Mouse (Mus musculus): Measurements from ENCODE around the gene Kdr. TPM values are rescaled to one million over a fixed set of nuclear protein-coding genes. Genes with fewer than 3 reads are reported as not detected.

Gene Kdr
- polyA plus RNA-seq (2012; rRNA removed): 28.0 and 32.3 TPM in 2 replicates

DNA sequence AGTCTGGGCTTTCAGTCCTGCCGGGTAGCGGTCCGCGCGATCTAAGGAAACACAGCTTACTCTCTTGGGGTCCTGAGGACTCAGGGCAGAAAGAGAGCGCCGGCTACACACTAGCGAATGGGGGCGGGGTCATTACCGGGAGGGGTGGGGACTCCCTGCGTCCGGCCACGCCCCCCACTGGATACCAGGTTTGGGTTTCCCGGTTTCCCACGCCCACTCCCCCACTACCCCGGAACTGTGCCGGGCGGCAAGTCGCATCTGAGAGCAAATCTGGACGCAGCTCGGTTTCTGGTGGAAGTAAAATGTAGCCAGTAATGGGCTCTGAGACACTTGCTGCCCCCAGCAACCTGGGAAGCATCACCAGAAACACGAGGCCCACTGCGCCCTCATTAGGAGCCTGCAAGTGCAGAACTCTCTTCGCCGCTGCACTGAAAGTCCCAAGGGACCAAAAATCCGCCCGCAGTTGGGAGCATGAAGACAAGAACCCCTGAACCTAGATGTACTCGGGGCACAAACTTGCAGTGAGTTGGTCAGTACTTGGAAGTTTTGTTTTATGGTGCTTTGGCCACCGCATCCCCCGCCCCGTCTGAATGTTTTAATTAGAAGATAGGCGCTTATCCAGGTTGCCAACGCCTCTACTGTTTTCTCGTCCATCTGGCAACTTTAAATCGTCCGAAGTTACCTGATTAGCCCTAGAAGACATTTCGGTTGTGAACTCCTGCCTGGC, at the start of gene Kdr:
Kdr (minus strand) TSS at position 85 of the 727 bp plus-strand sequence.
- DNase-seq: peak; percentile 86
- H3K4me1 ChIP-seq (ENCODE audit: control insufficient read depth, insufficient read depth, low read length): no peaks in the 10 kb centered on the region
- H3K36me3 ChIP-seq (ENCODE audit: control insufficient read depth, insufficient read depth, low read length): no peaks in the 10 kb centered on the region
- H3K4me3 ChIP-seq (ENCODE audit: insufficient read depth, low read depth, low read length): peak within 1 kb of the TSS; percentile 70
- no peaks in the 10 kb centered on the region for H3K27me3 ChIP-seq (replicated peaks; ENCODE audit: control insufficient read depth, insufficient read depth, low read length)
- 2% methylated on average over 37 of the region's 37 CpGs for WGBS
- no peak for TF ChIP-seq CTCF (conservative IDR thresholded peaks at IDR 0.05; ENCODE audit: insufficient read depth, insufficient read length, low read depth, low read length)
- H3K27ac ChIP-seq (ENCODE audit: insufficient read depth, low read depth, low read length): peak within 1 kb of the TSS; percentile 79

GRCm38 (mm10) chr5:76026805-76027204, 48.5 kb upstream of the Kdr start:
- Histone ChIP-seq H3K4me1 (ENCODE audit: control insufficient read depth, insufficient read depth, low read length) (no peaks in the 10 kb centered on the region), H3K4me3 (ENCODE audit: insufficient read depth, low read depth, low read length) (no peak overlapping the region), H3K27me3 (replicated peaks; ENCODE audit: control insufficient read depth, insufficient read depth, low read length) (no peaks in the 10 kb centered on the region), H3K27ac (ENCODE audit: insufficient read depth, low read depth, low read length) (no peak overlapping the region), H3K36me3 (ENCODE audit: control insufficient read depth, insufficient read depth, low read length) (no peaks in the 10 kb centered on the region)
- WGBS: 56% methylated on average over 6 of the region's 6 CpGs
- DNase-seq: no peak
- TF ChIP-seq CTCF (conservative IDR thresholded peaks at IDR 0.05; ENCODE audit: insufficient read depth, insufficient read length, low read depth, low read length): no peak
- no peak for TF ChIP-seq POLR2A (IDR thresholded peaks at IDR 0.05; ENCODE audit: low read depth, low read length)

GRCm38 (mm10) chr5:76025996-76026665, 47.9 kb upstream of the Kdr start:
- Histone ChIP-seq H3K27ac (ENCODE audit: insufficient read depth, low read depth, low read length) (no peak overlapping the region), H3K36me3 (ENCODE audit: control insufficient read depth, insufficient read depth, low read length) (no peaks in the 10 kb centered on the region), H3K4me1 (ENCODE audit: control insufficient read depth, insufficient read depth, low read length) (no peaks in the 10 kb centered on the region), H3K4me3 (ENCODE audit: insufficient read depth, low read depth, low read length) (no peak overlapping the region), H3K27me3 (replicated peaks; ENCODE audit: control insufficient read depth, insufficient read depth, low read length) (no peaks in the 10 kb centered on the region)
- peak; percentile 69 for TF ChIP-seq CTCF (conservative IDR thresholded peaks at IDR 0.05; ENCODE audit: insufficient read depth, insufficient read length, low read depth, low read length)
- no peak for TF ChIP-seq POLR2A (IDR thresholded peaks at IDR 0.05; ENCODE audit: low read depth, low read length)
- peak; percentile 58 for DNase-seq
- 50% methylated on average over 4 of the region's 4 CpGs for whole genome bisulfite sequencing

- WGBS: 35% methylated on average over 14 of the region's 14 CpGs
- no peaks in the 10 kb centered on the region for H3K4me1 ChIP-seq (ENCODE audit: control insufficient read depth, insufficient read depth, low read length)
- H3K27me3 ChIP-seq (replicated peaks; ENCODE audit: control insufficient read depth, insufficient read depth, low read length): no peaks in the 10 kb centered on the region
- H3K36me3 ChIP-seq (ENCODE audit: control insufficient read depth, insufficient read depth, low read length): no peaks in the 10 kb centered on the region
- 0 out of 2 replicates have a peak overlapping the region, but pooled peaks have one; percentile 9 for H3K27ac ChIP-seq (ENCODE audit: insufficient read depth, low read depth, low read length)
- DNase-seq: peak; percentile 15
- H3K4me3 ChIP-seq (ENCODE audit: insufficient read depth, low read depth, low read length): no peak overlapping the region
- TF ChIP-seq CTCF (conservative IDR thresholded peaks at IDR 0.05; ENCODE audit: insufficient read depth, insufficient read length, low read depth, low read length) (no peak), POLR2A (IDR thresholded peaks at IDR 0.05; ENCODE audit: low read depth, low read length) (no peak)
These were observed 44.9 kb upstream of the Kdr start for GRCm38 (mm10) chr5:76023011-76023773.

GRCm38 (mm10) chr5:76022436-76022835, 44.2 kb upstream of the Kdr start:
- TF ChIP-seq CTCF (conservative IDR thresholded peaks at IDR 0.05; ENCODE audit: insufficient read depth, insufficient read length, low read depth, low read length) (no peak), POLR2A (IDR thresholded peaks at IDR 0.05; ENCODE audit: low read depth, low read length) (no peak)
- 76% methylated on average over 6 of the region's 6 CpGs for WGBS
- DNase-seq: no peak
- H3K36me3 ChIP-seq (ENCODE audit: control insufficient read depth, insufficient read depth, low read length): no peaks in the 10 kb centered on the region
- no peak overlapping the region for H3K27ac ChIP-seq (ENCODE audit: insufficient read depth, low read depth, low read length)
- no peaks in the 10 kb centered on the region for H3K27me3 ChIP-seq (replicated peaks; ENCODE audit: control insufficient read depth, insufficient read depth, low read length)
- no peaks in the 10 kb centered on the region for H3K4me1 ChIP-seq (ENCODE audit: control insufficient read depth, insufficient read depth, low read length)
- H3K4me3 ChIP-seq (ENCODE audit: insufficient read depth, low read depth, low read length): no peak overlapping the region

- Histone ChIP-seq H3K4me1 (ENCODE audit: control insufficient read depth, insufficient read depth, low read length) (no peaks in the 10 kb centered on the region), H3K27me3 (replicated peaks; ENCODE audit: control insufficient read depth, insufficient read depth, low read length) (no peaks in the 10 kb centered on the region), H3K27ac (ENCODE audit: insufficient read depth, low read depth, low read length) (no peak overlapping the region), H3K4me3 (ENCODE audit: insufficient read depth, low read depth, low read length) (no peak overlapping the region), H3K36me3 (ENCODE audit: control insufficient read depth, insufficient read depth, low read length) (no peaks in the 10 kb centered on the region)
- no peak for DNase-seq
- TF ChIP-seq POLR2A (IDR thresholded peaks at IDR 0.05; ENCODE audit: low read depth, low read length): no peak
- TF ChIP-seq CTCF (conservative IDR thresholded peaks at IDR 0.05; ENCODE audit: insufficient read depth, insufficient read length, low read depth, low read length): no peak
- 84% methylated on average over 5 of the region's 5 CpGs for WGBS
These were observed 40.1 kb upstream of the Kdr start for GRCm38 (mm10) chr5:76018321-76018720.

DNA sequence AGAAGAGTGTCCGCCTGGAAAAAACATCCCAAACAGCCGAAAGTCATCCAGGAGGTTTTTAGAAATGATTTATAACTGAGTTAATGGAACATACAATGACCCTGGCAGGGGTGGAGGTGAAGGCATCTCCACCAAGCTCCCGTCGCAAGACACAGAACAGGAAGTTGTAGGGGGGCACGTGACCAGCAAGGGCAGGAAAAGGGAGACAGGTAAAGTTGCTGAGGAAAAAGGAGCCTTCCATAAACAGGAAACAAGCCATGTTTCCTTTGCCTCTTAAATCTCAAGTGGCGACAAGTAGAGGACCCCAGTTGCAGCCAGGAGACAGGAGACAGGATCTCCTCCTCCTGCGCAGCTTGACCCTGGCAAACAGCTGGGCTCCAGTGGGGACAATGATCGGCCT, 37.8 kb upstream of the Kdr start:
- H3K27ac ChIP-seq (ENCODE audit: insufficient read depth, low read depth, low read length): peak overlapping the region; percentile 82

More for the DNA sequence above, 37.8 kb upstream of the Kdr start:
- TF ChIP-seq POLR2A (IDR thresholded peaks at IDR 0.05; ENCODE audit: low read depth, low read length) (no peak), CTCF (conservative IDR thresholded peaks at IDR 0.05; ENCODE audit: insufficient read depth, insufficient read length, low read depth, low read length) (no peak)
- Histone ChIP-seq H3K4me1 (ENCODE audit: control insufficient read depth, insufficient read depth, low read length) (no peaks in the 10 kb centered on the region), H3K36me3 (ENCODE audit: control insufficient read depth, insufficient read depth, low read length) (no peaks in the 10 kb centered on the region), H3K27me3 (replicated peaks; ENCODE audit: control insufficient read depth, insufficient read depth, low read length) (no peaks in the 10 kb centered on the region), H3K4me3 (ENCODE audit: insufficient read depth, low read depth, low read length) (no peak overlapping the region)
- DNase-seq: peak; percentile 89
- 26% methylated on average over 8 of the region's 8 CpGs for WGBS

All from kidney, adult 2 months (tissue).